Mouse (Mus musculus) embryo, embryonic 9.5 days (tissue): ENCODE measurements around the gene Dbp.
A peak's percentile ranks its signal among the peaks of the same experiment; 100 is the strongest.

Experiments used
- DNase-seq: peaks from one replicate; pipeline ENCODE4 v3.0.0-alpha.2; 2017; ENCODE audit errors: extremely low spot score

The Dbp gene

DNA sequence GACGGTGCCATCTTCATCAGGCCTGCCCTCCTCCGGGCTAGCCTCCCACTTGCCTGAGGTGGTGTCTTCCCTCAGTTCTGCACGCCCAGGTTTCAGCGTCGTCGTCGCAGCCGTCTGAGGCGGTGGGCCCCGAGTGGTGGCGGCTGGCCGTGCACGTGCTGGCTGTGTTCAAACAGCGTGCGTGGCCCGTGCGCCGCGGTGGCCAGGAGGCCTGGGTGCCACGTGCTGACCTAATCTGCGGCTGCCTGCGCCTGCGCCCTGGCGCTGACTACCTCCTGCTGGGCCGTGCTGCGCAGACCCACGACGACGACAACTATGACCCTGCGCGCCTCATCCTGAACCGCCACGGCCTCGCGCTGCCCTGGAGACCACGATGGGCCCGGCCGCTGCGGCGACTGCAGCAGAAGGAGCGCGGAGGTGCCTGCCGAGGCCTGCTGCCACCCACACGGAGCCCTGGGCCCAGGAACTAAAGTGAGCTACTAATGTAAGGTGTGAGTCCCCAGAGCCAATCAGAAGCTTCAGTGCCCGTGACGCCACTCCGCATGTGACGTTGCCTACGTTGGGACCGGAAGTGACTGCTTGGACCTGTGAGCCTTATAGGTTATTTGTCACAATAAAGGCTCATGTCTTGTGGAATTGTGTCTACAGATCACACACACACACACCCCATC is 10.8 kb upstream of the Dbp start, which contains the start of gene Sec1:
Gene Sec1, minus strand, starts transcription at position 482 of the 671 bp plus-strand sequence.
- no peak for DNase-seq

GRCm38 (mm10) chr7:45695098-45695497 is 9.8 kb upstream of the Dbp start:
- DNase-seq: no peak

DNA sequence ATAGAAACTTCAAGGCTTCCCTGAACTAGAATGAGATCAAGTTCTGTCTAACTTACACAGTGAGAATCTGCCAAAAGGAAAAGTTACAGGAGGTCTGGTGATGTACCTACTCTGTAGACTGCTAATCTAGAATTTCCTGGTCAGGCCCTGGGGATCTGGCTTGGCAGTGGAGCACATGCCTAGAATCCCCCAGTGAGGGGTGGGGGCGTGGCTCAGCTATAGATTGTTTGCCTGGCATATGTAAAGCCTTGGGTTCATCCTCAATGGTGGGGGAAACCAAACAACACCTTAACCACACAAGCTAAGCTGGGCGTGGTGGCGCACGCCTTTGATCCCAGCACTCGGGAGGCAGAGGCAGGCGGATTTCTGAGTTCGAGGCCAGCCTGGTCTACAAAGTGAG is 7.0 kb upstream of the Dbp start:
- DNase-seq: no peak

- no peak for DNase-seq
Observed at GRCm38 (mm10) chr7:45699523-45700141, 5.3 kb upstream of the Dbp start, which contains the start of gene Car11. Gene Car11, plus strand, starts transcription at chr7:45699843.

GRCm38 (mm10) chr7:45700301-45701015 is 4.4 kb upstream of the Dbp start:
- peak; percentile 82 for DNase-seq

DNA sequence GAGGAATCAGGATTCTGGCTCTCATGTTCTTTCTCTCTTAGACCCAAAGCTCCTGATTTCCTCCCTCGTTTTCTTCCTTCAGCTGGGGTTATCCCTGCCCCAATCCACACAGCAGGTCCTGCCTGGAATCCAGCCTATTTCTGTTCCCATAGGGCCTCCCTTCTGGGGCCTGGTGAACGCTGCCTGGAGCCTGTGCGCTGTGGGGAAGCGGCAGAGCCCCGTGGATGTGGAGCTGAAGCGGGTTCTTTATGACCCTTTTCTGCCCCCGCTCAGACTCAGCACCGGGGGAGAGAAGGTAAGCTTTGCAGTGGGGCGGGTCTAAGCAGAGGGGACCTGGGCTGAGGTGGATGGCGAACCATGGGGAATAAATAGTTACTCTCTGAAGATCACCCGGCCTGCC is 3.8 kb upstream of the Dbp start:
- no peak for DNase-seq

GRCm38 (mm10) chr7:45701607-45702006 is 3.3 kb upstream of the Dbp start:
- no peak for DNase-seq

DNA sequence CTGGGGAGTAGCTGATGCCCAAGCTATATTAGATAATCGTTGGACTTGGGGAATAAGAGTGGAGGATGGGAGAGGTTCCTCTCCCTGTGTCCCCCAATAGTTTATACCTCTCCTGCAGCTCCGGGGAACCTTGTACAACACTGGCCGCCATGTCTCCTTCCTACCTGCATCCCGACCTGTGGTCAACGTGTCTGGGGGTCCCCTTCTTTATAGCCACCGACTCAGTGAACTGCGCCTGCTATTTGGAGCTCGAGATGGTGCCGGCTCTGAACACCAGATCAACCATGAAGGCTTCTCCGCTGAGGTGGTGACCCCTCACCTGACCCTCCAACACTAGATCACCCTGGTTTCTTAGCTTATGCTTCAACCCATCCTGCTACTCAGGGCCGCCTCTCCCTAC is 2.6 kb upstream of the Dbp start:
- no peak for DNase-seq

DNA sequence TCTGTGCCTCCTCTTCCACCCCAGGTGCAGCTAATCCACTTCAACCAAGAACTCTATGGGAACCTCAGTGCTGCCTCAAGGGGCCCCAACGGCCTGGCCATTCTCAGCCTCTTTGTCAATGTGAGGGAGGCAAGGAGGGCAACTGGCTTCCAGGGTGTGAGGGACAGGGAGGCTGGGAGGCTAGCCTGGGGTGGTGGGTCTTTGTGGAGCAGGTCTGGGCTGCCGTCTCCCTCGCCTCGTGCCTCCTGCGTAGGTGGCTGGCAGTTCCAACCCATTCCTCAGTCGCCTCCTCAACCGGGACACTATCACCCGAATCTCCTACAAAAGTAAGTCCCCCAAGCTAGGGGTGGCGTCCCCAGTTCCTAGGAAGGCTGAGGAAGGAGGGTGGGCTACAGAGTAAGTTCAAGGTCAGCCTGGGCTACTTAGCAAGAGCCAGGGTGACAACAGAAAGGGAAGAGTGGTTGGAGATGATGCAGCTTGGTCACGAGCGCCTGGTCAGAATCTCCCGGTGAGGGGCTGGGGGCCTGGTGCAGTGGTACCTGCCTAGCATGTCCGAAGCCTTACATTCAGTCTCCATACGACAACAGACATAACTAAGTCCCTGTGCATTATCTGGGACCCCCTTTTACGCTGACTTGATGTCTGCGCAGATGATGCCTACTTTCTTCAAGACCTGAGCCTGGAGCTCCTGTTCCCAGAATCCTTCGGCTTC is 1.9 kb upstream of the Dbp start:
- no peak for DNase-seq

DNA sequence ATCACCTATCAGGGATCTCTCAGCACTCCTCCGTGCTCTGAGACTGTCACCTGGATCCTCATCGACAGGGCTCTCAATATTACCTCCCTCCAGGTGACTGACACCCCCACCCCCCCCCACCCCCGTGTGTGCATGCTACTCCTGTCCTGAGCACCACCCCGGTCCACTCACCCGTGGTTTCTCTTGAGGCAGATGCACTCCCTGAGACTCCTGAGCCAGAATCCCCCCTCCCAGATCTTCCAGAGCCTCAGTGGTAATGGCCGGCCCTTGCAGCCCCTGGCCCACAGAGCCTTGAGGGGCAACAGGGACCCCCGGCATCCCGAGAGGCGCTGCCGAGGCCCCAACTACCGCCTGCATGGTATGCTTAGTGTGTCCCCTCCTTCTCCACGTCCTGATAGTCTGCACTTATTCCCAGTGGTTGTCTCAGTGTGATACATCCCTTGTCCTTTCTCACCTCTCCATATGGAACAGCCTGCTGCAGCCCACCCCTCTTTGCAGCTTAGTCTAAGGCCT is 1.3 kb upstream of the Dbp start:
- no peak for DNase-seq

- peak; percentile 84 for DNase-seq
Observed at GRCm38 (mm10) chr7:45704046-45704559, 785 bp upstream of the Dbp start.

DNA sequence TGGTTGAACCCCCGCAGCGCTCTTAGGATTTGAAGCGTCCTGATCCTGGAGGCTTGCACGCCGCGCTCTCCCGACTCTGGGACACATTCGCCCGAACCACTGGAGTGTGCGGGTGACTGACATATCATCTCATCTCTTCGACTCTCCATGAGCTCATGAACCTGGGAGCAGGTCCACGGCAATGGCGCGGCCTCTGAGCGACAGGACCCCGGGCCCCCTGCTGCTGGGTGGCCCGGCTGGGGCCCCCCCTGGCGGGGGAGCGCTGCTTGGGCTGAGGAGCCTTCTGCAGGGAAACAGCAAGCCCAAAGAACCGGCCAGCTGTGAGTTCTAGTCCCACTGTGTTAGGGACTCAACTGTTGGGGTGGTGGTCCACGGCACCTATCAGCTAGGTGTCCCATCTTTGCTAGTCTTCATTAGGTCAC is 566 bp downstream of the Dbp start:
- DNase-seq: no peak

- peak; percentile 74 for DNase-seq
Observed at GRCm38 (mm10) chr7:45705873-45706281, 989 bp downstream of the Dbp start.

- DNase-seq: peak; percentile 92
Observed at GRCm38 (mm10) chr7:45706721-45707241, 1.9 kb downstream of the Dbp start.

DNA sequence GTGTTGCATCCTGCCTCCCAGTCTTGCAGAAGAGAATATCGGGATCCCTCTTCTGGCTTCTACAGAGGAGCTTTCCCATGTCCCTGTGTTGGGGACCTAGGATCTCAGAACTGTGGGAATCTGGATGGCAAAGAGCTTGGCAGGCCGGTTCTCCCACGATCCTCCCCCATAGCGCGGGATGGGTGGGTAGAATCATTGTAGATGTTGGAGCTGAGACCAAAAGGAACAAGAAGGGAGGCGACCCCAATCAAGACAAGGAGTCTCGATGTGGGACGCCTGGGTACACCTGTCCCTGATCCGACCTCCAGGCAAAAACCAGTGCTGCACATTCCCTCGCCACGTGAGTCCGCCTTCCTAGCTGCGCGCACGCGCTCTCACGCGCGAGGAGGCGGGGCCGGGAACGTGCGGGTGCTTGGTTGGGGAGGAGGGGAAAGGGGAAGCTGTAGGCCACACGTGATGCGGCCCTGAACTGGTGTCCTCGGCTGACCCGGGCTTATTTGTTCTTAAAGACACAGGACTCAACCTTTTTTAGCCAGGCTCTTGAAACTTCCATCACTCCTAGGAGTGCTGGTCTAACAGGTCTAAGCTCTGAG is 2.6 kb downstream of the Dbp start:
- peak; percentile 93 for DNase-seq

DNA sequence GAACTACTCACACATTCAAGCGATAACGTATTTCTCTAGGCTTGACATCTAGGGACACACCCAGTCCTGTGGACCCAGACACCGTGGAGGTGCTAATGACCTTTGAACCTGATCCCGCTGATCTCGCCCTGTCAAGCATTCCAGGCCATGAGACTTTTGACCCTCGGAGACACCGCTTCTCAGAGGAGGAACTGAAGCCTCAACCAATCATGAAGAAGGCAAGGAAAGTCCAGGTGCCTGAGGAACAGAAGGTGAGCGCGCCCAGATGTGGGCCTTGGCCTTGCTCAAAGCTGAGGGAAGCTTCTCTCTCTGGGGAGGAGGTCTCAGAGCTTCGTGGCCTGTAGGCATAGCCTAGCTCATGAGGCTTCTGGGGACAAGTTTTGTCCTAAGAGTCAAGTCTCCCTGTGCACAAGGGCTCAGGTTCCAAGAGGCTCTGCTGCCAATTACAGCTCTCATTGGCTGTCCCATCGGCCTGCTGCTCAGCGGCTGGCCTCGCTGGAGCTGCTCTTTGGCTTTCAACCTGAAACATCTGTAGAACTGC is 3.4 kb downstream of the Dbp start:
- DNase-seq: no peak

DNA sequence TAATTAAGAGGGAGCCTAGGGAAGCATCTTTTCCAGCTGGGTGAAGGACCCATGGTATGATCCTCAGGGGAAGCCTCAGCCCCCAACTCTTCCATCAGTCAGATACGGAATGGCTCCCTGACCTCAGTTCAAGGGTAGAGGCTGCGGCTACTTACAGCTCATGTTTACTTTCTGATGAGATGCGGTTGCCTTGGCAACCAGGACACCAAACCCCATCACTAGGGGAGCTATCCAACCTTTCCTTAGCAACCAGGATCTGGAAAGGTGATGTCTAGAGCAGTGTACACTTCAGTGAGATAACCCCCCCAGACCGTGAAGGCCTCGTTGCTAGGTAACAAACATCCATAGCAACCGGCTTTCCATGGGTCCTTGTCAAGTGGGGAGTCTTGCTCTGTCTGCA is 4.1 kb downstream of the Dbp start:
- DNase-seq: no peak

GRCm38 (mm10) chr7:45709677-45710355 is 4.9 kb downstream of the Dbp start:
- no peak for DNase-seq

DNA sequence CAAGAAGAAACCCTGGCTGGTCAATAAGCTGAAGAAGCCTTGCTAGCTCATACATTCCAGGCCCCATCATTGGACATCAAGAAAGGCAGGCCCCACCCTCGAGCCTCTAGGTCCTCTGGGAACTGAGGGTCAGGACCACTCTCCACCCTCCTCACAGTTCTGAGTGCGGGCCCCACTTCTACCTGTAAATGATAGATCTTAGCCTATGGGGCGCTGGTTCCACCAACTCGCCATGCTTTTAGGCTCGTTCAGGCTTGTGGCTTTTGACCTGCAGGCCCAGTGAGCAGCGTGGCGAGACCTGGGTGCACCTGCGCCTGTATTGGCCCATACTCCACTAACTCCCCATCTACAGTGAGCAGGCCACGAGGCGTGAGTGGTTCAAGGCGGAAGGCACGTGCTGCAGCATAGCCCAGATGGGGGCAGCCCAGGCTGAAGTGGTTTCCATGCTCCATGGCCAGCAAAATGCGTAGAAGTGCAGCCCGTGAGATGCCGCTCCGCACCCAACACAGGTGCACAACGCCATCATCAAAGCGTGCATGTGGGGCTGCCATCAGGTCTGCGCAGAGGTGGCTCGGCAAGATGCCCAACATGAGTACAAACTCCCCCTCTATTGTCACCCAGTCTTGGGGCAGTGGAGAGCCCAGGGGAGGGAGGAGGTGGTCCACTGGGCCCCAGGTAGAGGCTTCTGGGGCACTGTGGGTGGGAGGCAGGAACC is 5.7 kb downstream of the Dbp start:
- no peak for DNase-seq
